Mouse (Mus musculus) heart, postnatal 0 days (tissue): ENCODE data around the gene Trmt13. TPM values are rescaled to one million over a fixed set of nuclear protein-coding genes. Genes with fewer than 3 reads are reported as not detected.
A peak's percentile ranks its signal among the peaks of the same experiment; 100 is the strongest.

Experiments
- ATAC-seq: fragments of 200-750 bp; cut with Nextera tagmentation; 2 replicates; pipeline ENCODE4 v1.8.0; 2017; ENCODE audit warnings: low read depth, moderate number of reproducible peaks, moderate library complexity; ENCODE audit not compliant: insufficient read depth
- DNase-seq: peaks from one replicate; pipeline ENCODE4 v3.0.0-alpha.2; 2016; ENCODE audit warnings: low spot score
- H3K27ac ChIP-seq: fragments of 300-500 bp; sonication (generic); 2 replicates; pipeline ENCODE4 v1.5.1; 2014; ENCODE audit warnings: low read depth, mild to moderate bottlenecking
- H3K27me3 ChIP-seq: fragments of 300-500 bp; sonication (generic); 2 replicates; pipeline ENCODE4 v1.6.1; 2014; ENCODE audit warnings: low read length, mixed read lengths; ENCODE audit not compliant: control insufficient read depth, insufficient read depth
- H3K36me3 ChIP-seq: fragments of 300-500 bp; sonication (generic); replicated peaks from 2 replicates; pipeline ENCODE4 v1.6.1; 2014; ENCODE audit warnings: low read length, mixed read lengths; ENCODE audit not compliant: control insufficient read depth, insufficient read depth
- H3K4me1 ChIP-seq: fragments of 300-500 bp; sonication (generic); 2 replicates; pipeline ENCODE4 v1.6.1; 2014; ENCODE audit warnings: antibody characterized with exemption; ENCODE audit not compliant: control insufficient read depth, insufficient read depth
- H3K4me2 ChIP-seq: fragments of 300-500 bp; sonication (generic); 2 replicates; pipeline ENCODE4 v1.6.1; 2014; ENCODE audit warnings: low read depth, mild to moderate bottlenecking, low read length, moderate library complexity
- H3K4me3 ChIP-seq: fragments of 300-500 bp; sonication (generic); 2 replicates; pipeline ENCODE4 v1.5.1; 2014; ENCODE audit warnings: low read depth, low read length
- H3K9ac ChIP-seq: fragments of 300-500 bp; sonication (generic); replicated peaks from 2 replicates; pipeline ENCODE4 v1.6.1; 2014; ENCODE audit warnings: low read depth, low read length, mixed read lengths
- H3K9me3 ChIP-seq: fragments of 300-500 bp; sonication (generic); replicated peaks from 2 replicates; pipeline ENCODE4 v1.6.1; 2016; ENCODE audit warnings: low read length; ENCODE audit not compliant: control insufficient read depth
- CTCF ChIP-seq: IDR thresholded peaks from 2 replicates; pipeline ENCODE4 v1.5.1; 2016; ENCODE audit warnings: antibody characterized with exemption, control low read depth, low read depth
- EP300 ChIP-seq: IDR thresholded peaks from 2 replicates; pipeline ENCODE4 v1.6.1; 2016; ENCODE audit warnings: antibody characterized with exemption, low read depth
- WGBS: fragments of 180-500 bp; shearing (Covaris S2); extraction: QIAGEN DNeasy Blood & Tissue Kit; methylation state at CpG from one replicate; pipeline ENCODE4 v1.1.7; 2014; 5-methylcytosine and 5-hydroxymethylcytosine counted together
- polyA plus RNA-seq: library from polyadenylated mRNA; unstranded; fragments of >200 nt; fragmentation: Nextera tagmentation; extraction: Ambion mirVana; gene quantifications from 2 replicates; pipeline ENCODE4 v1.2.1, GENCODE M21; 2015
- total RNA-seq: library from RNA; depleted of rRNA; stranded (reverse); fragments of >200 nt; gene quantifications from 2 replicates; pipeline ENCODE4 v1.2.3, GENCODE M21; 2014; ENCODE audit warnings: low replicate concordance

The Trmt13 gene
- total and polyA plus RNA-seq, 2 experiments from 2014 or later = 11.0 to 13.3 TPM

- H3K9me3 ChIP-seq = no peaks in the 10 kb centered on the region
- WGBS = 75% methylated on average over 9 of the region's 9 CpGs
- DNase-seq = no peak
- no peak overlapping the region for H3K27ac ChIP-seq
- no peak overlapping the region for H3K4me2 ChIP-seq
- no peak overlapping the region for H3K9ac ChIP-seq
- H3K36me3 ChIP-seq = peaks cover 26% of the 10 kb centered on the region; the same call in 1 of the 2 replicates
- H3K4me1 ChIP-seq = no peaks in the 10 kb centered on the region
- ATAC-seq = no peak
- no peaks in the 10 kb centered on the region for H3K27me3 ChIP-seq
- TF ChIP-seq EP300 (no peak), CTCF (no peak)
- no peak overlapping the region for H3K4me3 ChIP-seq
Measured at GRCm38 (mm10) chr3:116604570-116604969, 9.8 kb downstream of the Trmt13 start.

GRCm38 (mm10) chr3:116601781-116602180 lies 12.6 kb downstream of the Trmt13 start:
- H3K36me3 ChIP-seq = peaks cover 10% of the 10 kb centered on the region; the same call in 1 of the 2 replicates
- TF ChIP-seq CTCF (no peak), EP300 (no peak)
- H3K27ac ChIP-seq = no peak overlapping the region
- 93% methylated on average over 5 of the region's 5 CpGs for WGBS
- H3K9ac ChIP-seq = no peak overlapping the region
- ATAC-seq (no peak), DNase-seq (no peak)
- no peaks in the 10 kb centered on the region for H3K27me3 ChIP-seq
- H3K9me3 ChIP-seq = no peaks in the 10 kb centered on the region
- no peak overlapping the region for H3K4me3 ChIP-seq
- H3K4me1 ChIP-seq = no peaks in the 10 kb centered on the region
- H3K4me2 ChIP-seq = no peak overlapping the region

- ATAC-seq (no peak), DNase-seq (no peak)
- H3K9me3 ChIP-seq = no peaks in the 10 kb centered on the region
- no peak overlapping the region for H3K27ac ChIP-seq
- peaks cover 5% of the 10 kb centered on the region; the same call in 1 of the 2 replicates for H3K36me3 ChIP-seq
- H3K4me1 ChIP-seq = peaks cover under 1% of the 10 kb centered on the region
- H3K27me3 ChIP-seq = no peaks in the 10 kb centered on the region
- no peak overlapping the region for H3K4me2 ChIP-seq
- no peak overlapping the region for H3K4me3 ChIP-seq
- no peak overlapping the region for H3K9ac ChIP-seq
- 80% methylated on average over 5 of the region's 5 CpGs for WGBS
- TF ChIP-seq CTCF (no peak), EP300 (no peak)
Measured at GRCm38 (mm10) chr3:116601005-116601404, 13.4 kb downstream of the Trmt13 start.

GRCm38 (mm10) chr3:116599705-116600104 lies 14.7 kb downstream of the Trmt13 start:
- ATAC-seq = no peak
- 83% methylated on average over 2 of the region's 2 CpGs for WGBS

GRCm38 (mm10) chr3:116595603-116595991 lies 18.8 kb downstream of the Trmt13 start:
- Histone ChIP-seq H3K9ac (peak overlapping the region; percentile 84), H3K4me3 (peak overlapping the region; percentile 98), H3K27ac (no peak overlapping the region), H3K4me1 (peaks cover 7% of the 10 kb centered on the region), H3K9me3 (no peaks in the 10 kb centered on the region), H3K4me2 (peak overlapping the region; percentile 88), H3K36me3 (peaks cover 12% of the 10 kb centered on the region), H3K27me3 (no peaks in the 10 kb centered on the region)
- 6% methylated on average over 10 of the region's 10 CpGs for WGBS
- DNase-seq (no peak), ATAC-seq (no peak)
- no peak for TF ChIP-seq EP300
- TF ChIP-seq CTCF = no peak

More at GRCm38 (mm10) chr3:116599705-116600104, 14.7 kb downstream of the Trmt13 start:
- no peaks in the 10 kb centered on the region for H3K36me3 ChIP-seq
- no peak overlapping the region for H3K4me3 ChIP-seq
- no peaks in the 10 kb centered on the region for H3K27me3 ChIP-seq
- TF ChIP-seq CTCF (no peak), EP300 (no peak)
- DNase-seq = no peak
- no peak overlapping the region for H3K9ac ChIP-seq
- H3K4me1 ChIP-seq = peaks cover 7% of the 10 kb centered on the region
- no peak overlapping the region for H3K4me2 ChIP-seq
- no peak overlapping the region for H3K27ac ChIP-seq
- H3K9me3 ChIP-seq = no peaks in the 10 kb centered on the region
